Mouse (Mus musculus) CH12.LX (cell line): ENCODE results near the gene Midn.

ENCODE experiments used
- CTCF ChIP-seq, 2 experiments: IDR thresholded peaks in 1 of 2; conservative IDR thresholded peaks in 1 of 2; 2 replicates each; pipeline ENCODE4 v1.5.1; 2011 to 2012; ENCODE audit warnings: low read depth in 2 of 2, low read length in 2 of 2, improper control_type of control experiment in 1 of 2, inconsistent platforms in 1 of 2, mild to moderate bottlenecking in 1 of 2, moderate library complexity in 1 of 2
- EP300 ChIP-seq: IDR thresholded peaks from 2 replicates; pipeline ENCODE4 v1.6.1; 2011; ENCODE audit warnings: low read length, improper control_type of control experiment
- MAX ChIP-seq: IDR thresholded peaks from 2 replicates; pipeline ENCODE4 v1.6.1; 2011; ENCODE audit warnings: low read length, improper control_type of control experiment
- MEF2A ChIP-seq: IDR thresholded peaks from 2 replicates; pipeline ENCODE4 v1.6.1; 2014; ENCODE audit warnings: low read depth, mild to moderate bottlenecking, inconsistent platforms, low read length, improper control_type of control experiment, borderline replicate concordance
- NELFE ChIP-seq: IDR thresholded peaks from 2 replicates; pipeline ENCODE4 v1.6.1; 2011; ENCODE audit warnings: low read depth, low read length, improper control_type of control experiment
- RCOR1 ChIP-seq: conservative IDR thresholded peaks from 2 replicates; pipeline ENCODE4 v1.6.1; 2012; ENCODE audit warnings: low read depth, mild to moderate bottlenecking, inconsistent platforms, low read length, improper control_type of control experiment
- SMC3 ChIP-seq: IDR thresholded peaks from 2 replicates; pipeline ENCODE4 v1.6.1; 2011; ENCODE audit warnings: low read depth, low read length, improper control_type of control experiment
- TCF12 ChIP-seq: IDR thresholded peaks from 2 replicates; pipeline ENCODE4 v1.6.1; 2014; ENCODE audit warnings: low read depth, mild to moderate bottlenecking, inconsistent platforms, low read length, improper control_type of control experiment
- ZNF384 ChIP-seq: IDR thresholded peaks from 2 replicates; pipeline ENCODE4 v1.6.1; 2012; ENCODE audit warnings: low read depth, low read length, improper control_type of control experiment, inconsistent platforms

GRCm38 (mm10) chr10:80174705-80175104 is 26.6 kb downstream of the Midn start:
- TF ChIP-seq SMC3, result peak; percentile 39
- TF ChIP-seq CTCF (conservative IDR thresholded peaks at IDR 0.05 in 1 of 2, IDR thresholded peaks at IDR 0.05 in 1 of 2; ENCODE audit: low read depth in 2 of 2, low read length in 2 of 2), result peak; percentile 51 to 74
- TF ChIP-seq ZNF384, result no peak
- TF ChIP-seq MAX, result no peak
- no peak for TF ChIP-seq RCOR1
- TF ChIP-seq NELFE, result 0 out of 2 replicates have a peak, but pooled peaks have one; percentile 36
- no peak for TF ChIP-seq MEF2A
- TF ChIP-seq EP300, result no peak
- no peak for TF ChIP-seq TCF12
